Mouse (Mus musculus) cerebellum, adult 2 months (tissue): ENCODE data around the gene Hspa8.

Experiments
- CTCF ChIP-seq: fragments of 200-500 bp; IDR thresholded peaks from 2 replicates; pipeline ENCODE4 v1.5.1; 2011; ENCODE audit warnings: low read depth, mild to moderate bottlenecking, control low read depth, low read length, moderate library complexity, borderline replicate concordance; ENCODE audit not compliant: insufficient read depth
- POLR2A ChIP-seq: fragments of 200-500 bp; IDR thresholded peaks from 2 replicates; pipeline ENCODE4 v1.6.1; 2011; ENCODE audit warnings: low read length, control low read depth, borderline replicate concordance; ENCODE audit not compliant: insufficient read depth

GRCm38 (mm10) chr9:40794251-40794650 is 6.5 kb upstream of the Hspa8 start:
- TF ChIP-seq POLR2A (no peak), CTCF (no peak)
